Mouse (Mus musculus) lung, embryonic 15.5 days (tissue): ENCODE measurements at regions not wholly inside any gene's neighbourhood (a gene's known extent, or its start where the extent isn't known, plus 50 kb on each side); places are given as distances from the start of the nearest gene placed in this dataset.
"Not testable (repeated sequence)": the region's sequence is repeated elsewhere in the genome, so short reads cannot be mapped to it uniquely, and the experiment has no call there.

Source experiments
- ATAC-seq: fragments of 200-750 bp; cut with Nextera tagmentation; 2 replicates; pipeline ENCODE4 v1.8.0; 2017; ENCODE audit warnings: moderate number of reproducible peaks, borderline replicate concordance; ENCODE audit not compliant: low FRiP score, low TSS enrichment; ENCODE audit errors: extremely low read depth
- H3K27ac ChIP-seq: fragments of 300-500 bp; sonication (generic); 2 replicates; pipeline ENCODE4 v1.5.1; 2015; ENCODE audit warnings: moderate library complexity, mild to moderate bottlenecking, inconsistent platforms
- H3K27me3 ChIP-seq: fragments of 300-500 bp; sonication (generic); 2 replicates; pipeline ENCODE4 v1.6.1; 2015; ENCODE audit warnings: inconsistent platforms
- H3K36me3 ChIP-seq: fragments of 300-500 bp; sonication (generic); 2 replicates; pipeline ENCODE4 v1.6.1; 2015; ENCODE audit warnings: inconsistent platforms
- H3K4me1 ChIP-seq: fragments of 300-500 bp; sonication (generic); 2 replicates; pipeline ENCODE4 v1.6.1; 2015; ENCODE audit warnings: inconsistent platforms
- H3K4me2 ChIP-seq: fragments of 300-500 bp; sonication (generic); 2 replicates; pipeline ENCODE4 v1.6.1; 2015; ENCODE audit warnings: inconsistent platforms, mild to moderate bottlenecking, moderate library complexity
- H3K4me3 ChIP-seq: fragments of 300-500 bp; sonication (generic); 2 replicates; pipeline ENCODE4 v1.5.1; 2015; ENCODE audit warnings: mild to moderate bottlenecking, inconsistent platforms
- H3K9ac ChIP-seq: fragments of 300-500 bp; sonication (generic); 2 replicates; pipeline ENCODE4 v1.6.1; 2015; ENCODE audit warnings: inconsistent platforms
- H3K9me3 ChIP-seq: fragments of 300-500 bp; sonication (generic); 2 replicates; pipeline ENCODE4 v1.6.1; 2016; ENCODE audit warnings: inconsistent platforms
- WGBS: fragments of 180-500 bp; shearing (Covaris S2); methylation state at CpG from one replicate; pipeline ENCODE4 v1.1.7; 2015; 5-methylcytosine and 5-hydroxymethylcytosine counted together

DNA sequence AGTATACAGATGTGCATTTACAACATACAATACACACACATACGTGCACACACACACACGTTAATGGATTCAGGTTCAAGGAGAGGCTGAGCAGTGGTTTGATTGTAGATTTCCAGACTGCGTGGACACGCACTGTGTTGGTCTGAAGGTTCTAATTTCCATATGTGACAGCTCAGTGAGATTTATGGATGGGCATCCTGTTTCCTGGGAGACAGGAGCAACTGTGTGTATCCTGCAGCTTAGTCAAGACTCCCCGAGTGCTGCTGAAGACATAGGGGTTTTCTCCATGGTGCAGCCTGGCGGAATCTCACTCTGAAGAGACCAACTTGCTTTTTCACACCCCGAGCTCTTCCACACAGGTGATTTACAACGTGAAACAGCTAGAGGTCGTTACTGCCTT is 119.3 kb upstream of the Foxk1 start:
- Histone ChIP-seq H3K4me3 (no peak overlapping the region), H3K4me2 (no peak overlapping the region), H3K36me3 (no peaks in the 10 kb centered on the region), H3K9ac (no peak overlapping the region), H3K9me3 (no peaks in the 10 kb centered on the region), H3K27ac (no peak overlapping the region), H3K27me3 (no peaks in the 10 kb centered on the region), H3K4me1 (no peaks in the 10 kb centered on the region)
- 68% methylated on average over 9 of the region's 9 CpGs for WGBS
- ATAC-seq = no peak

DNA sequence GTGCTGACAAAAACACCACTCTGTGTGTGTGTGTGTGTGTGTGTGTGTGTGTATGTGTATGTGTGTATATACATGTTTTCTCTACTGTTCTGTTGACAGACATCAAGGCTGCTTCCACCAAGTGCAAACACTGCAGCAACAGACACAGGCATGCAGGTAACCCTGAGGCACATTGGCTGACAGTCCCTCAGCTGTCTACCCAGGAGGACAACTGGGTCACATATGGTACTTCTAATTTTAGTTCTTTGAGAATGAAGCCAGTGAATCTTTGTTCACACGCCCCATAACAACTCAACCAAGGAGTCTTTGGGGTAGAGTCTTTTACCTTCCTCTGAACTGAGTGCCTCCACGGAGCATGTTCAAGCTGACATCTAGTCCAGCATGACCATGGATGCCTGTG is 113.3 kb upstream of the Foxk1 start:
- Histone ChIP-seq H3K36me3 (no peaks in the 10 kb centered on the region), H3K27ac (no peak overlapping the region), H3K4me2 (no peak overlapping the region), H3K27me3 (no peaks in the 10 kb centered on the region), H3K9ac (no peak overlapping the region), H3K4me3 (no peak overlapping the region), H3K9me3 (no peaks in the 10 kb centered on the region), H3K4me1 (no peaks in the 10 kb centered on the region)
- WGBS = 70% methylated on average over 2 of the region's 2 CpGs
- ATAC-seq = no peak

DNA sequence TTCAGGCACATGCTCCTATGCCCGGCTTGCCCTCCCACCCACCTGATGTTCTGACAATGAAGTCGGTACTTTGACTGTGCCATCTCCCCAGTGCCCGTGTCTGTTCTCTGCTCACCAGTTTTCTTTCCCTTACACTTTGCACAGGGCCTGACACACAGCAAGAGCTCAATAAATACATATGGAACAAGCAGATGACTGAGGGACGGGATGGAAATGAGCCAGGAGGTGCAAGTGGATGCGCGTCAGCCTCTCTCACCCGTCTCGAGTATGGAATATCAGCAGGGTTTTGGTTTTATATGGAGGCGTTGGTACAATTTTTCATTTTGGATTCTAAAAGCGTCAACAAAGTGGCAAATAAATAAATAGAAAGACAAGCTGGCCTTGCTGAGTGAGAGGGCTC is 109.8 kb upstream of the Foxk1 start:
- Histone ChIP-seq H3K4me1 (no peaks in the 10 kb centered on the region), H3K4me2 (no peak overlapping the region), H3K27ac (no peak overlapping the region), H3K9ac (no peak overlapping the region), H3K27me3 (no peaks in the 10 kb centered on the region), H3K36me3 (no peaks in the 10 kb centered on the region), H3K9me3 (no peaks in the 10 kb centered on the region), H3K4me3 (no peak overlapping the region)
- no peak for ATAC-seq
- 81% methylated on average over 10 of the region's 10 CpGs for WGBS

DNA sequence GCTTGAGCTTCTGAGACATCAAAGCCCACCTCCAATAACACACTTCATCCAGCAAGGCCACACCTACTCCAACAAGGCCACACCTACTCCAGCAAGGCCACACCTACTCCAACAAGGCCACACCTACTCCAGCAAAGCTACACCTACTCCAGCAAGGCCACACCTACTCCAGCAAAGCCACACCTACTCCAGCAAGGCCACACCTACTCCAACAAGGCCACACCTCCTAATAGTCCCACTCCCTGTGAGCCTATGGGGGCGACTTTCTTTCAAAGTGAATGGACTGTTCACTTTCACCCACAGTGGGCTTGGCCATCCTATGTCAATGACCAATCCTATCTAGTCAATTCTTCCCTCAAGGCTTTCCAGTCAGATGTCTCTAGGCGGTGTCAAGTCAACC is 104.9 kb upstream of the Foxk1 start:
- not testable (repeated sequence) for H3K4me3 ChIP-seq, H3K27me3 ChIP-seq, H3K4me2 ChIP-seq, H3K9me3 ChIP-seq, ATAC-seq, H3K27ac ChIP-seq, H3K36me3 ChIP-seq, H3K4me1 ChIP-seq, H3K9ac ChIP-seq
- 86% methylated on average over 2 of the region's 2 CpGs for WGBS

DNA sequence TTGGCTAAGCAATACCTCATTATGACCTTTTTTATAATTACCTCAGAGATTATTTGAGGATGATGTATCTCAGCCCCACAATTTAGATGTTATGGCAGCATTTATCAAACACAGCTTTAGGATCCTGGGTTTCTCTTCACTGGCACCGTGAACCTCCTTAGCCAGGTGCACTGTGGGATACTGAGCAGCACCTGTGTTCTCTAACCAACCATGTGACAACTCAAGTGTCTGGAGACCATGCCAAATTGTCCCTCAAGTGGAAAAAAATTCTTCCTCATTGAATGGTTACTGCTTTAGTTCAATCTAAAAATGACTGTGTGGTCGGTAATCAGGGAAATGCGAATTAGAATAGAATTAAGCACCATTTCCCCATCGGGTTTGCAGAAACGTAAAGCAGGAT is 101.7 kb upstream of the Foxk1 start:
- Histone ChIP-seq H3K4me3 (no peak overlapping the region), H3K4me1 (no peaks in the 10 kb centered on the region), H3K4me2 (no peak overlapping the region), H3K9ac (no peak overlapping the region), H3K9me3 (no peaks in the 10 kb centered on the region; the same call in 1 of the 2 replicates), H3K36me3 (no peaks in the 10 kb centered on the region), H3K27ac (no peak overlapping the region), H3K27me3 (no peaks in the 10 kb centered on the region)
- no peak for ATAC-seq
- WGBS = 88% methylated on average over 5 of the region's 5 CpGs

DNA sequence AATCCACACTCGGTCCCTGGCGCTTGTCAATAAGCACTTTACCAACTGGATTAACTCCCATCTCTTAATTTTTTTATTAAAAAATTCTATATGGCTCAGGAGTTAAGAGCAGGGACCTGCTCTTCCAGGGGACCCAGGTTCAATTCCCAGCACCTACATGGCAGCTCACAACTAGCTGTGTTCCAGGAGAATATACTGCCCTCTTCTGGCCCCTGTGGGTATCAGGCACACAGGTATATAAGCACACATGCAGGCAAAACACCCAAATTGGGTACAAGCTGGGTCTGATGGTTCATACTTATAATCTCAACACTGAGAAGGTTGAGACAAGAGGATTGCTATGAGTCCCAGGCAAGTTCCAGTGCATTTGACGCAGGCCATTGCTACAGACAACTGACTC is 92.8 kb upstream of the Foxk1 start:
- WGBS = 95% methylated on average over 3 of the region's 3 CpGs
- H3K4me1 ChIP-seq = 0 out of 2 replicates have a peak, but pooled peaks cover 4% of the 10 kb centered on the region
- no peak overlapping the region for H3K27ac ChIP-seq
- H3K4me2 ChIP-seq = no peak overlapping the region
- H3K27me3 ChIP-seq = no peaks in the 10 kb centered on the region
- no peaks in the 10 kb centered on the region for H3K9me3 ChIP-seq
- no peaks in the 10 kb centered on the region for H3K36me3 ChIP-seq
- ATAC-seq = no peak
- H3K4me3 ChIP-seq = no peak overlapping the region
- H3K9ac ChIP-seq = no peak overlapping the region

DNA sequence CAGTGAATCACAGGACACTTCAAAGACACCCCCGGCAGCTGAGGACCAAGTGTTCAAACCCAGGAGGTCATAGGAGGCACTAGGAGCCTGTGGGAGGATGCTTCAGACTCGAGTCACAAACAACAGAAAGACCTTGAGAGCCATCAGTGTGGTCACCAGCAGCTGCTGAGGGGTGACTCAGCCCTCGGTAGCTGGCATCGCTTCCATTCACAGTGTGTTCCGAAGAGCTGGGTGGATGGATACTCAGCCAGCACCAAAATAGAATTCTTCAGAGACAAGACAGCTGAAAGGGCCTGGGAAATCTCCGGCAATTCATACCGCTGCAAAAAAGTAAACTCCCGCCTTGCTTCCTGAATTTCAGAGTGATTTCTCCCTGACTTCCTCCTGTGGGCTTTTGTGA is 87.4 kb upstream of the Foxk1 start:
- no peaks in the 10 kb centered on the region for H3K27me3 ChIP-seq

DNA sequence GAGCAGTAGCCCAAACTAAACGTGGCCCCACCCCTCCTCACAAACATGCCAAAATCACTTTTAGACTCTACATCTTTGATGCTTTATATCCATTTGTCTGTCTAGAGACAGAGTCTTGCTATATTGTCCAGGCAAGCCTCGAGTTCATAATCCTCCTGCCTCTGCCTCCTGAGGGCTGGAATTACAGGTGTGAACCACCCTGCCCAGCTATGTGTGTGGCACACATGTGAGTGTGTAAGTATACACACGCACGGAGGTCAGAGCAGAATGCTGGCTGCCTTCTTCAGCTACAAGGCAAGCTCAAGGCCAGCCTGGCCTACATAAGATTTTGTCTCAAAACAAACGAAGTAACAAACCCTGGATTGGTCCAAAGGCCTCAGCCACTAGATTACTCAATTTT is 86.8 kb upstream of the Foxk1 start:
- H3K9me3 ChIP-seq = no peaks in the 10 kb centered on the region
- H3K4me3 ChIP-seq = no peak overlapping the region
- ATAC-seq = no peak
- WGBS = 69% methylated on average over 5 of the region's 5 CpGs
- no peaks in the 10 kb centered on the region for H3K36me3 ChIP-seq
- no peaks in the 10 kb centered on the region for H3K27me3 ChIP-seq
- 0 out of 2 replicates have a peak, but pooled peaks cover 4% of the 10 kb centered on the region for H3K4me1 ChIP-seq
- no peak overlapping the region for H3K27ac ChIP-seq
- no peak overlapping the region for H3K9ac ChIP-seq
- H3K4me2 ChIP-seq = no peak overlapping the region

More for the DNA sequence above, 87.4 kb upstream of the Foxk1 start:
- Histone ChIP-seq H3K36me3 (no peaks in the 10 kb centered on the region), H3K4me1 (0 out of 2 replicates have a peak, but pooled peaks cover 4% of the 10 kb centered on the region), H3K4me2 (no peak overlapping the region), H3K4me3 (no peak overlapping the region), H3K27ac (no peak overlapping the region), H3K9me3 (no peaks in the 10 kb centered on the region), H3K9ac (no peak overlapping the region)
- 41% methylated on average over 8 of the region's 8 CpGs for WGBS
- no peak for ATAC-seq

DNA sequence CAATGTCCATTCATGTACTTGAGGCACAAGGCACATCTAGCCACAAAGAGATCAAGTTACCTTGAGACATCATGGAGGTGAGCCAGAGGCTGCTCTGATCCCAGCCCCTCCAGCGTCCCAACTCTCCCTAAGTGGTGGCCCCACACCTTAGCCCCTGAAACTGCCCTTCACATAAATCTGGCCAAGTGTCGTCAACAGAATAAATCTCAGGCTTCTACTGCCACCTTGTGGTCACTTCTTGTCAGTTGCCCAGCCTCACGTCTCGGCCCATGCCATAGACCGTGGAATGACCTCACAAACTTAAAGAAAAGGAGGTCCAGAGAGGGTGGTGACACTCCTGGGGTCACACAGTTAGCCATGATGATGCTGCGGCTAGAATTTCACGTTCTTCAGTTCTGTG is 82.0 kb upstream of the Foxk1 start:
- Histone ChIP-seq H3K27ac (no peak overlapping the region), H3K4me1 (no peaks in the 10 kb centered on the region), H3K4me3 (no peak overlapping the region), H3K36me3 (no peaks in the 10 kb centered on the region), H3K27me3 (no peaks in the 10 kb centered on the region), H3K9me3 (no peaks in the 10 kb centered on the region), H3K9ac (no peak overlapping the region), H3K4me2 (no peak overlapping the region)
- peak; percentile 49; the same call in 1 of the 2 replicates for ATAC-seq
- 3% methylated on average over 7 of the region's 7 CpGs for WGBS

DNA sequence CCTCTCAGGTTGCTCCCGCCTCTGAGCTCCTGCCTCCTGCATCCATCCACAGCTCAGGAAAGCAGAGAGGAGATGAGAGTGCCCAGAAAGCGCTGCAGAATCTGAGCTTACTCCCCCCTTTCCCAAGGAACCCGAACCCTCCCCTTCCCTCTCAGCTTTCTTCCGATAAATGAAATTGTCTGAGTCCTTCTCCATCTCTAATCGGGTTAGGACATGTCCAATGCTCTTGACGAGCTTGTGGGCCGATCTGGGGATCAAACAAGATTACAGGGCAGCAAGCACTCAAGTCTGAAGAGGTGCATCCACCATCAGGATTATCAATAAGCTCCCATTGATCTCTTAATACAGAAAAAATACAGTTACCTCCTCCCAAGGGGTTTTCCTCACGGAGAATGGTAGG is 80.0 kb upstream of the Foxk1 start:
- Histone ChIP-seq H3K4me1 (no peaks in the 10 kb centered on the region), H3K9ac (no peak overlapping the region), H3K4me3 (no peak overlapping the region), H3K36me3 (no peaks in the 10 kb centered on the region), H3K27ac (no peak overlapping the region), H3K4me2 (no peak overlapping the region), H3K9me3 (no peaks in the 10 kb centered on the region), H3K27me3 (no peaks in the 10 kb centered on the region)
- no peak for ATAC-seq
- WGBS = 66% methylated on average over 8 of the region's 8 CpGs

DNA sequence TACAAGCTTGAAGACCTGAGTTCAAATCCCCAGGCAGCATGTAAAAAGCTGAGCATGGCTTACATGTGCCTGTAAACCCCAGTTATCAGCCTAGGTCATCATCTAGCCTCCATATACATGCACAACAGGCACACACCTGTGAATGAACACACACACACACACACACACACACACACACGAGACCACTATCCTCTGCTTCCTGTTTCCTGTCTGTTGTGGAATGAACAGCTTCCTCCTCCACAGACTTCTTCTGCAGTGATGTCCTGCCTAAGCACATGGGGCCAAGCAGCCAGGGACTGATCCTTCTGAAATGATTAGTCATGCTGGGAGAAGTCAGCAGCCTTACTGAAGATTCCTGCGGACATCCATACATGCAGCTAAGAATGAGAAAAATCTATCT is 76.4 kb upstream of the Foxk1 start:
- Histone ChIP-seq H3K9ac (no peak overlapping the region), H3K27me3 (no peaks in the 10 kb centered on the region), H3K4me3 (no peak overlapping the region), H3K4me1 (no peaks in the 10 kb centered on the region), H3K27ac (no peak overlapping the region), H3K9me3 (no peaks in the 10 kb centered on the region), H3K36me3 (no peaks in the 10 kb centered on the region), H3K4me2 (no peak overlapping the region)
- no peak for ATAC-seq
- WGBS = 71% methylated on average over 2 of the region's 2 CpGs

DNA sequence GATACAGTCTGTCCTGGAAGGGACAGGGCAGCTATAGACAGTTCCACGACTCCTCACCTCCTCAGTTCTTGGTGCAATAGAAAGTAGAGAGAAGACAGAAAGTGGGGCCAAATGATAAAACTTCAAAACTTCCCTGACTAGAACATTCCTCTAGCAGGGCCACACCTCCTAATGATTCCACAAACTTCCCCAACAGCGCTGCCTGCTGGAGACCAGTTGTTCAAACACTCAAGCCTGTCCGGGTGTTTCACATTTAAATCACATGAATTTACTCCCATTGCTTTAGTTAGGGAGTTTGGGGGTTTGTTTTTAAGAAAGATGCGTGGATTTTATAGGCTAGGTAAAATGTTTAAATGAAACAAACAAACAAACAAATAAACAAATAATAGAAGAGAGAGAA is 75.7 kb upstream of the Foxk1 start:
- ATAC-seq = no peak
- Histone ChIP-seq H3K4me3 (no peak overlapping the region), H3K9me3 (no peaks in the 10 kb centered on the region), H3K9ac (no peak overlapping the region), H3K4me2 (no peak overlapping the region), H3K27ac (no peak overlapping the region), H3K27me3 (no peaks in the 10 kb centered on the region), H3K4me1 (no peaks in the 10 kb centered on the region), H3K36me3 (no peaks in the 10 kb centered on the region)
- WGBS = 63% methylated on average over 4 of the region's 4 CpGs

DNA sequence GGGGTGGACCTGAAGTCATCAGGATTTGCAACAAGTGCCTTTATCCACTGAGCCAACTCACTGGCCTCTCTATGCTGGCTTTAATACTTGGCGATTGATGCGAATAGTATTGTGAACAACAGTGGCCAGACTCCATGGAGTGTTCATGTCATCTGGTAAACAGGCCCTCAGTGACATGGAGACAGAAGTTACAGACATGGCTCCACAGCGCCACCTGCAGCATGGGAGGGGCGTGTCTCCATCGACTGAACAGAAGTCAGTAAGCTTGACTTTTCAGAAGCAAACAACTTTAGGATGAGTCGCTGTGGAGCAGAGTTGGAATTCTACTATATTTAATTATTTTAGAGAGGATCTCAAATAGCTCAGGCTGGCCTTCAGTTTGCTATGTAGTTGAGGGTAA is 74.0 kb upstream of the Foxk1 start:
- WGBS = 63% methylated on average over 6 of the region's 6 CpGs
- H3K27ac ChIP-seq = no peak overlapping the region
- ATAC-seq = no peak
- H3K27me3 ChIP-seq = no peaks in the 10 kb centered on the region
- no peak overlapping the region for H3K4me2 ChIP-seq
- H3K36me3 ChIP-seq = no peaks in the 10 kb centered on the region
- no peak overlapping the region for H3K9ac ChIP-seq
- no peaks in the 10 kb centered on the region for H3K9me3 ChIP-seq
- H3K4me1 ChIP-seq = no peaks in the 10 kb centered on the region
- H3K4me3 ChIP-seq = no peak overlapping the region
